Mouse (Mus musculus) myocyte (in vitro differentiated cells): Measurements from ENCODE around the gene Tada2b.
A peak's percentile ranks its signal among the peaks of the same experiment; 100 is the strongest.

Source experiments
- CEBPB ChIP-seq: IDR thresholded peaks from 2 replicates; pipeline ENCODE4 v1.6.1; 2011; ENCODE audit warnings: mild to moderate bottlenecking, moderate library complexity; ENCODE audit not compliant: poor library complexity, insufficient read depth, severe bottlenecking
- E2F4 ChIP-seq: IDR thresholded peaks from one replicate; pipeline ENCODE4 v1.6.1; 2011; ENCODE audit warnings: mild to moderate bottlenecking, control low read depth, moderate library complexity; ENCODE audit not compliant: insufficient read depth
- MAX ChIP-seq: IDR thresholded peaks from one replicate; pipeline ENCODE4 v1.6.1; 2011; ENCODE audit warnings: low read depth, mild to moderate bottlenecking, control low read depth
- MYOD1 ChIP-seq, 3 experiments: IDR thresholded peaks; one replicate each; pipeline ENCODE4 v1.6.1; 2011; ENCODE audit warnings: control low read depth in 2 of 3, low read depth in 2 of 3, mild to moderate bottlenecking in 2 of 3, moderate library complexity in 1 of 3; ENCODE audit not compliant: insufficient read length in 2 of 3, control insufficient read depth in 1 of 3
- POLR2A ChIP-seq: IDR thresholded peaks from one replicate; pipeline ENCODE4 v1.6.1; 2011; ENCODE audit warnings: low read depth, mild to moderate bottlenecking, control low read depth, moderate library complexity; ENCODE audit not compliant: insufficient read length
- POLR2AphosphoS2 ChIP-seq: IDR thresholded peaks from one replicate; pipeline ENCODE4 v1.6.1; 2011; ENCODE audit warnings: low read depth, control low read depth; ENCODE audit not compliant: insufficient read length
- REST ChIP-seq: IDR thresholded peaks from one replicate; pipeline ENCODE4 v1.6.1; 2011; ENCODE audit warnings: mild to moderate bottlenecking, control low read depth, moderate library complexity; ENCODE audit not compliant: insufficient read depth, insufficient read length
- TCF12 ChIP-seq: IDR thresholded peaks from one replicate; pipeline ENCODE4 v1.6.1; 2011; ENCODE audit warnings: mild to moderate bottlenecking, control low read depth; ENCODE audit not compliant: poor library complexity, insufficient read depth, severe bottlenecking
- TCF3 ChIP-seq: IDR thresholded peaks from one replicate; pipeline ENCODE4 v1.6.1; 2011; ENCODE audit warnings: low read depth, control low read depth; ENCODE audit not compliant: insufficient read length
- USF1 ChIP-seq: IDR thresholded peaks from one replicate; pipeline ENCODE4 v1.6.1; 2011; ENCODE audit warnings: low read depth, mild to moderate bottlenecking, control low read depth, moderate library complexity

DNA sequence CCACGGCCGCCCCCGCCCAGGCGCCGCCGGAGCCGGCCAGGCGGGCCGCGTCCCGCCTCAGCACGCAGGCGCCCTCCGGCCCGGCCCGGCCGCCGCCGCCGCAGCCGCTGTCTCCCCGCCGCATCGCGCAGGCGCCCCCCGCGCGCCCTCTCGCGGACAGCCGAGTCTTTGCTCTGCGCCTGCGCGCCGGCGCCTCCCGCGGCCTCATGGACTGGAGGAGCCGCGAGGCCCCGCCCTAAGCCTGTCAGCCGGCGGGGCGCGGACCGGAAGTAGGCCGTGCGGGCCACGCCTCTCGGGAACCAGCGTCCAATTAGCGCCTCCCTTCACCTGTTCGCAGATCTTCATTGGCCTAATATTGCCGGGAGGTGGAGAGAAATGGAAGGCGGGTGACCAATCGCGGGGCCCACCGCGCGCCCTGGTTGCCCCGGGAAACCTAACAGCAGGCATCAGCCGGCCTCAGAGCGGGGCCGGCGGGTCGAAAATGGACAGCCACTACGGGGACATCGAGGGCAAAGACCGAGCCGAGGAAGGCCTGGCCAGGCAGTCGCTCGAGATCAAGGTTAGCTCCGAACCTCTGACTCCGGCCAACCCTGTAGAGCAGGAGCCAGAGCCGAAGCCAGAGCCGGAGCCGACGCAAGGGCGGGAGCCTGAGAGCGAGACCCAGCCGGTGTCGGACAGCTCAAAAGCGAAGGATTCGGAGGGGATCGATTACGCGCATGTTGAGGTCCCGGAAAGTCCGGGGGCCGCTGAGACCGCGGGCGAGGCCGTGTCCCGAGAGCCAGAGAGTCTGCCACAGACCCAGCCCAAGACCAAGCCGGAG is at the start of gene Tada2b, which contains the start of gene Ccdc96:
- no peak for TF ChIP-seq E2F4
- no peak for TF ChIP-seq CEBPB
- peak; percentile 66 for TF ChIP-seq POLR2A
- no peak for TF ChIP-seq USF1
- no peak for TF ChIP-seq TCF12
- no peak for TF ChIP-seq REST
- TF ChIP-seq POLR2AphosphoS2: no peak
- TF ChIP-seq TCF3: no peak
- TF ChIP-seq MYOD1 (IDR thresholded peaks at IDR 0.05; ENCODE audit: control insufficient read depth in 1 of 3, insufficient read length in 2 of 3, low read depth in 2 of 3): no peak
- no peak for TF ChIP-seq MAX
